Mouse (Mus musculus) gastrocnemius, adult 8-10 months (tissue): ENCODE measurements around the gene Kif5a. TPM values are rescaled to one million over a fixed set of nuclear protein-coding genes. Genes with fewer than 3 reads are reported as not detected.

ENCODE experiments used
- DNase-seq, 2 experiments: peaks; one replicate each; pipeline ENCODE4 v3.0.0; 2022; ENCODE audit warnings: low spot score in 2 of 2
- total RNA-seq, 4 experiments: library from RNA; stranded (reverse); gene quantifications; 2 replicates each; pipeline ENCODE4 v1.2.4; 2022

Kif5a gene
- total RNA-seq, 4 experiments from 2014 or later, result 0.22 to 0.36 (median 0.29) TPM

GRCm38 (mm10) chr10:127266112-127267091 lies 3.3 kb upstream of the Kif5a start, which contains the start of gene Dctn2:
TSS of gene Dctn2 (plus strand) at chr10:127266368.
- peak; percentile 91 to 94 for DNase-seq

- DNase-seq, result no peak
Observed at GRCm38 (mm10) chr10:127265727-127266111, 2.6 kb upstream of the Kif5a start.

GRCm38 (mm10) chr10:127264971-127265370 lies 1.8 kb upstream of the Kif5a start:
- no peak for DNase-seq

- no peak for DNase-seq
Observed at GRCm38 (mm10) chr10:127264336-127264735, 1.2 kb upstream of the Kif5a start.

GRCm38 (mm10) chr10:127263631-127264030 lies 483 bp upstream of the Kif5a start:
- DNase-seq, result no peak

- no peak for DNase-seq
Observed at GRCm38 (mm10) chr10:127261706-127262547, 1.2 kb downstream of the Kif5a start.

GRCm38 (mm10) chr10:127258489-127258888 lies 4.7 kb downstream of the Kif5a start:
- no peak for DNase-seq

GRCm38 (mm10) chr10:127257790-127258189 lies 5.4 kb downstream of the Kif5a start:
- DNase-seq, result no peak

- peak; percentile 30 to 46 for DNase-seq
Observed at GRCm38 (mm10) chr10:127255625-127256345, 7.4 kb downstream of the Kif5a start.

- DNase-seq, result no peak
Observed at GRCm38 (mm10) chr10:127250810-127251209, 12.3 kb downstream of the Kif5a start.

GRCm38 (mm10) chr10:127238241-127238824 lies 24.8 kb downstream of the Kif5a start:
- DNase-seq, result no peak

GRCm38 (mm10) chr10:127236541-127236940 lies 26.6 kb downstream of the Kif5a start:
- DNase-seq, result no peak

GRCm38 (mm10) chr10:127233141-127233540 lies 30.0 kb downstream of the Kif5a start:
- DNase-seq, result no peak

- DNase-seq, result no peak
Observed at GRCm38 (mm10) chr10:127231741-127232140, 31.4 kb downstream of the Kif5a start.

GRCm38 (mm10) chr10:127230693-127231092 lies 32.5 kb downstream of the Kif5a start:
- no peak for DNase-seq

- DNase-seq, result no peak
Observed at GRCm38 (mm10) chr10:127228897-127229296, 34.3 kb downstream of the Kif5a start.

- DNase-seq, result no peak
Observed at GRCm38 (mm10) chr10:127227163-127227562, 36.0 kb downstream of the Kif5a start.

- no peak for DNase-seq
Observed at GRCm38 (mm10) chr10:127226318-127226895, 36.7 kb downstream of the Kif5a start.

- no peak for DNase-seq
Observed at GRCm38 (mm10) chr10:127225732-127226131, 37.4 kb downstream of the Kif5a start.

- no peak for DNase-seq
Observed at GRCm38 (mm10) chr10:127225213-127225612, 37.9 kb downstream of the Kif5a start.
